Mouse (Mus musculus): ENCODE results near the gene Etv1. TPM values are rescaled to one million over a fixed set of nuclear protein-coding genes. Genes with fewer than 3 reads are reported as not detected.
"Not testable (repeated sequence)": the region's sequence is repeated elsewhere in the genome, so short reads cannot be mapped to it uniquely, and the experiment has no call there.

Gene Etv1
- polyA plus RNA-seq, 2 experiments from 2014 or later = 0.19 to 0.33 TPM

GRCm38 (mm10) chr12:38818320-38818719 lies 39.1 kb downstream of the Etv1 start:
- ATAC-seq = no peak

- ATAC-seq = no peak
Observed at GRCm38 (mm10) chr12:38820642-38821041, 41.5 kb downstream of the Etv1 start.

GRCm38 (mm10) chr12:38824405-38824804 lies 45.2 kb downstream of the Etv1 start:
- ATAC-seq = no peak

DNA sequence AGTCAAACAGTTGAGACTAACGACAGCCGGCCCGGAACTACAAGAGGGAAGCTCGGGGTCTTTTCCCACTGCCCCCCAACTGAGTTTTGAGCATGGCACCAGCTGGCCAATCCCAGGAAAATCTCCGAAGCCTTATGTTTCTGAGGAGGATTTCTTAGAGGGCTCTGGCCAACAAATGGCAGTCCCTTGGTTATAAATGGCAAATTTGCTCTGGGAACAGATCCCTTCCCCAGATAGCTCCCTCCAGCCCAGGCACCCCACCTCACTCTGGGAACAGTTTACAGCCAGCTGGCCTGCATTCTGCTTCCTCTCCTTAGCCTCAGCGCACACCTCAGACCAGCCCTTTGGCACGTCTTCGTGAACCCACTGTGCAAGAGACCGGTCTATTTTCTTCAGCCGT lies 53.8 kb downstream of the Etv1 start:
- no peak for ATAC-seq

GRCm38 (mm10) chr12:38834581-38834980 lies 55.4 kb downstream of the Etv1 start:
- ATAC-seq = no peak

DNA sequence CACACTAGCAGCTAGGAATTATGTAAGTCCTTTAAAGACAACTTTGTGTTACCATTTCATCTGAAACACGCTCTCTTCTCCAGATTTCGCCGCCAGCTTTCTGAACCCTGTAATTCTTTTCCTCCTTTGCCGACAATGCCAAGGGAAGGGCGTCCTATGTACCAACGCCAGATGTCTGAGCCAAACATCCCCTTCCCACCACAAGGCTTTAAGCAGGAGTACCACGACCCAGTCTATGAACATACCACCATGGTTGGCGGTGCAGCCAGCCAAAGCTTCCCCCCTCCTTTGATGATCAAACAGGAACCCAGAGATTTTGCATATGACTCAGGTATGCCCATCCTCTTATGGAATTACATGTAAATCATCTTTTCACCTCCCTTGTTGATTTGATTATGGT lies 55.8 kb downstream of the Etv1 start:
- ATAC-seq = not testable (repeated sequence)

DNA sequence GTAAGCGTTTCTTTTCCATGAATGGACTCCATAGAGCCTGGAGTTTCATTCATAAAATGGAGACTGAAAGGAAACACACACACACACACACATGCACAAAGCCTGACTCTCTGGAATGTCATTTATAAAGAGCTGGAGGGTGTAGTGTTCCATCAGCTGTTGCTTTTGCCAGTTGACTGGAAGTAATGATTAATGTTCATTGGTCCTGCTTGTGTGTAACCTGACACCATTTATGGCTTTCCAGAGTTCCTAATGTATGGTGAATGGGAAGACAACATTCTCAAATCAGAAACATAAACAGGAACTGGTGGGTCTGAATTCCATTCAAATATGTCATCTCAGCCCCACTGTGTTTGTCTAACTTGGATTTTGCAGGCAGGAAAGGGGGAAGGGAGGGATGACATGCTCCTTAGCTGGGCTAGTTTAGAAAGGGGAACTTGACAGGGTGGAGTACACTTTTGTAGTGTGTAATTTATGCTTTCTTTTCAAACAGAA lies 64.7 kb downstream of the Etv1 start:
- ATAC-seq = no peak

DNA sequence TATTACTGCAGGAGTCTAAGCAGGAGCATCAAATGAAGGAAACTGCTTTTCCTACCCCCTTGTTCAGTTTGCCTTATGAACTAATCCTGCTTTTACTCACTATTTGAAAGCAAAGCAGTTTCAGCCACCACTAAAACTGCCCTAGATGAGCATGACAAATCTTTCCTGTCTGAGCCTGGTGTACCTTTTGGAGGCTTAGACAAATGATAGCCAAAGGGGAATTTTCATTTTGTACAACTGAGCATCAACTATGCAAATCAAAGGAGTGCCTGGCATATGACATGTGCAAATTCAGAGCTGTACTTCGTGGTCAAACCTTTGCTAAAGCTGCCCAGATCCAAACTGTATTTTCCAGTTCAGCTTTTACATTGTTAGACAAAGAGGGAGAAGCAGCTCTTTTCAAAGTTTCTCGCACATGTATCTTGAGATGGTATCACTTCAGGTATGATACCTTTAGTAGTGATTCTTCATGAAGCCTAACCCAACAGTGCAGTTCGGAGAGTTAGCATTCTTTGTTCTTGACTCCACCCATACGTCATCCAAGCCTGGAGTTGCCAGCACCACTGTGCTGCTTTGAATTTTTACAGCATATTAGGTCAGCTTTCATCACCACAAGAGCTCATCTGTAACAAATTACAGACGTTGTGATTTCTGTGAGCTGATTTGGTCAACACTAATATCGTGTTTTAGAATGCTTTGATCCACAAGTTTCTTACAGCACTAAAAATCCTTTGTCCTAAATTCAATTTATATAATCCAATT lies 68.5 kb downstream of the Etv1 start:
- ATAC-seq = no peak

DNA sequence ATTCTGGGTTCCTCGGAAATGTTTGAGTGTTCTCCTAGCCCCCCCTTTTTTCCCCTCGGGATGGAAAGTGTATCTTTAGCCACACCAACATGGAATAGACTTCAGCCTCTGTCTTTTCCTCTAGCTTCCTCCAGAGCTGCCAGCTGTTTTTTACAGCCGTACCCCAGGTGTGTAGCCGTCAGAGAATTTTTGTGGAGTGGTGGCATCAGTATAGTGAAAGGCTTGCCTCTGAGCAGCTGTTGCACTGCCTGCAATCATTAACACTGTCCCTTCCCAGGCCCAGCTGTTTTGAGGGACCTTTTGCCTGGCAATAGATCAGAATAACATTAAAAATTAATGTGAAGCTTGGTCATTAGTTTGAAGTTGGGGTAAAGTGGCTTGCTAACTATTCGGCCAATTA lies 70.8 kb downstream of the Etv1 start:
- no peak for ATAC-seq

DNA sequence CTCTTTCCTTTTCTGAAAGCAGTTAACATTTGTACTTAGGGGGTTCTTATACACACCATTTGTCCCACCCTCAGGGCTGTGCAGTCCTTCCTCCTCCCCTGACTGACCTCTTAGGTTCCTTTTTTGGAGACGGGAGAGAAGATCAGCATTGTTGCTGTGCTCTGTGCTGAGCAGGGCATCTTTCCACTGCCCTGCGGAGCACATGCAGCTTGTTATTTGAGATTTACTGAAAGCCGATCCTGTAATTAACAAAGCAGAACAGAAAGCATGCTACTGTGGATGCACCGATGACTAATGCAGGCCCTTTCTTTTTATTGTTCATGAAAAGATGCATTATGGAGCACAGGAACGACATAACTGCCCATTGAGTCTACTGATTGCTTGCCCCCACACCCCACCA lies 75.1 kb downstream of the Etv1 start:
- ATAC-seq = no peak

DNA sequence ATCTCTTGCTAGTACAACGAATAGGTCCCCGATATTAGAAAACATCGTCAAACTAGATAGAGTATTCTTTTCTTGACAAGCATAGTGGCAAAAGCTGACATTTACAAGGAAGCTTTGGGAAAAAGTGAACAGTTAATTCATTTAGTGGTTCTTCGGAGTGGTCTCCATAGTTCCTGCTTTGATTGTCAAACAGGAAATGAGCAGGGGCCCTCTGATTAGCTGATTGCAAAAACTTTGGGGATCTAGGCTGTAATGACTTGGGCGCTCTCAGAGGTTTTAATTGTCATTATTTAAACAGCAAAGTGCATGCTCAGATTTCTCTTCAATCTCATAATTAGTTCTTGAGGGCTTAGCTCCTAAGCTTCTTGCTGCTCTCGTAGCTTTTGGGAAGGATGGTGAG lies 75.6 kb downstream of the Etv1 start:
- no peak for ATAC-seq

DNA sequence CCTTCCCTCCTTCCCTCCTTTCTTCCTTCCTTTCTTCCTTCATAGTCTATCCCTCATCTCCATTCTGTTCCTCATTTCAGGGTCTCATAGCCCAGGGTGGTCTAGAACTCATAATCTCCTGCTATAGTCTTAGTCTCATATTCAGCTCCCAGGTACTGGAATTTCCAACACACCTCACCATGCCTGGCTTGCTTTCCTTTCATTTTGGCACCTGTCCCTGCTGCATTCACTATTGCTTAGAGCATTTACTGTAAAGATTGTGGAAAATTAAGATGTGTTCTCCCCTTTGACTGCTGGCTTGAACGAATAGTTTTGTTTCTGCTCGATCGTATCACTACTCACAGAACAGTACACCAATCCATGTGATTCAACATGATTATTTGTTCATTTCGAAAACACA lies 80.5 kb downstream of the Etv1 start:
- no peak for ATAC-seq

DNA sequence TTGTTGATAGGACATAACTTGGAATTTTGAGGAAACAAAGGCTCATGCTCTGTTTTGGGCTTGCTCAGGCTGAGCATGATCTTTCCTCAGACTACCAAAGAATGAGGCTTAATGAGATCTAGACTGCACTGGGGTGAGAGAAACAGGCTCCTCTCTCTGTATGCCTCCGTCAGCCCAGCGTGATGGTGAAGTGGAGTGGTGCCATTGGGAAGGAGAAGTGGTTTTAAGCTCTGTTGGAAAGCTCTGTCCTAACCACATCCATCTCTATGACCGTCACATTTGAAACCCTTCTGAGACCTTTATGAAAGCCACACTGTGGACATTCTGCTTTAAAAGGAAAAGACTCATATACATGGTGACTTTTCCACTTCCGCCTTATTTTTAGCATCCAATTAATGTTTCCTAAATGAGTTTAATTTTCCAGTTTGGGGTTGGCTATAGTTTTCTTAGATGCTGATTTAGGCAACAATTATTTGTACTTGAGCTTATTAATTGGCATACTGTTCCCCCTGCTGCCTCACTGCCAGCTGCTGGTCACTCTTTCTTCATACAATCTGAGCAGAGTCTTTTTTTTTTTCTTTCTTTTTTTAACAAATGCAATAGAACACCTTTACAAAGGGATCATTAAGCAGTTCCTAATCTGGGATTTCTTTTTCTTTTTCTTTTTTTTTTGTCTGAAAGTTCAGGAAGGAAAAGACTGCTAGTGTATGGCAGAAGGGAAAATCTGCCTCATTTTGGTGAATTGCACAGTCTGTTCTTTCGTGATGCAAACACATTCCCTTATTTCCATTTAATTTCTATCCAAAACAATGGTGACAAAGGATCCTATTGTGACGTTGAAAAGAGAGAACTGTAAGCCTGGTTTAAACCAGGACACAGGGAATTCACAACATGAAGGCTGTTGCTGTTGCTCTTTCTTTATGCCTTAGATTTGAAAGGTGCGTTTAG lies 81.3 kb downstream of the Etv1 start:
- ATAC-seq = no peak

DNA sequence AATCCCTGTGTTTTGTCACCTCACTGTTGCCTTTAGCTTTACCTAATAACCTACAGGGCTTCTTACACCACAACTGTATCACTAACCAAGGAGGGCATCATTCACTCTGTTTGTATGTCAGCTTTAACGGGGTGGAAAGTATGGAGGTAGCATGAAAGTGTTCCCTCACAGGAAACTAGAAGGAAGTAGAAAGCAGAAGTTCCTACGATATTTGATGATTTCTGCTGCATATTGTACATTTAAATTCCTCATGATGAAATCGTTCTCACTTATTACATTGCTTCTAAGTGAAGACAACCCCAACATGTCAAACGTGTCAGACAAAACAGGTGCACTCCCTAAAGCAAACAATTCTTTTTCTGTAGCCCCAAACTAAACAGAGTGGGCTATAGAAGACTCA lies 84.2 kb downstream of the Etv1 start:
- no peak for ATAC-seq

DNA sequence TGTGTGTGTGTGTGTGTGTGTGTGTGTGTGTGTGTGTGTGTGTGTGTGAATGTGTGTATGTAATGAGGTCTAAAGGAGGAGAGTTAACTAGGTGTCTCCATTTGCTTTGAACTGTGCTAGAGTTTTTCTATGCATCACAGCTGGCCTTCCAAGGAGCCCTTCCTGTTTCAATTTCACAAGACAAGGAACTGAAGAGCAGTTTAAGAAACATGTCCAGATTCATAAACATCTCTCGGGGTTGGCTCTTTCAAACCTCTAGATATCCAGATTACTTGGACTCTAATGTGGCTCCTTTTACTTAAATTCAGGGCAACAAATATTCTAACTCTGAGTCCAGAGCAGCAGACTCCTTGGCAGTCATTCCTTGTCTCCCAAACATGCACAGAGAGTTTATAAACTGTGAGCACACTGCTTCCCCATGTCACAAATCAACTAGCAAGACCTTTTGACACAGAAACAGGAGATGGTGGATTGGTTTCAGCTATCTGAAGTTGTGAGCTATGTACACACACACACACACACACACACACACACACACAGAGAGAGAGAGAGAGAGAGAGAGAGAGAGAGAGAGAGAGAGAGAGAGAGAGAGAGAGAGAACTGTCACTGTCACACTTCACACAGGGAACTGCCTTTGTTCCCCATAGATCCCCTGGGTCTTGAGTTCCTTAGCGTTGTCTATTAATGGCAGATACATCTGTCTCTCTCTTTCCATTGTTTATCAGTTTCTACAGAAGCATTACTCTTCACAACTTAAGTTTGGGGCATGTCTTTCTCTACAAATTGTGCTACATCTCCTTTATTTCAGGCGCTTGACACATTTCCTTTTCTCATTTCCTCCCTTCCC lies 85.0 kb downstream of the Etv1 start:
- ATAC-seq = no peak

GRCm38 (mm10) chr12:38874470-38874995 lies 95.4 kb downstream of the Etv1 start:
- ATAC-seq = no peak

GRCm38 (mm10) chr12:38904516-38904915 lies 125.3 kb downstream of the Etv1 start:
- ATAC-seq = no peak

DNA sequence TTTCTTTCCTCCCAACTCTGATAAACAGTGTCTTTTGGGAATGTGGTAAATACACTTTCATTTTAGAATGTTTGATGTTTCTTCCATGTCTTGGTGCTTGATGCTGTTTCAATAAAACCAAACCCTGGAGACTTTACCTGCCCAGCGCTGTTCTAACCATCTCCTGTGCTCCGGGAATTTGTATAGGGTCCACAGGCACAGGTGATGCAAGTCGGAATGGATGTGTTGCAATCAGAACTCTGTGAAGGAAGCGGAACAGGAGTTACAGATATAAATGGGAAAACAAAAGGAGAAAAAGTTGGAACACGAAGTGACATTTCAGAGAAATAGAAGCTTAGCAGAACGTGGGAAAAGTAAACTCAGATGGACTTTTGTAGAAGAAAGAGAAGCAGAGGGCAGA lies 127.1 kb downstream of the Etv1 start:
- ATAC-seq = no peak

DNA sequence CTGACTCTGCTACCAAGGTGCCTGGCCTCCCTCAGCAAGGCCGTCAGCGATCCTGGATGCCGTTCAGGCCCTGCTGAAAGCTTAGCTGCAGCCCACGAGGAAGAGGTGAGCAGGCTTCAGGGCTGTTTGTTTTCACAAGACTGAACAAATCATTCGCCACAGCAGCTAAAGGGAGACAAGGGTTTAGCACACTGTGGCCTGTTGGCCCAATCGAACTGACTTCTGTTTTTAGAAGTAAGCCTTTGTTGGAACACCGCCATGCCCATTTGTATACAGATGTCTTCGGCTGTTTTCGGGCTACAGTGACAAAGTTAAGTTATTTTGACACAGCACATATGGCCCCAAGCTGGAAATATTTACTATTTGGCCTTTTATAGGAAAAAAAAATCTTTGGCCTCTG lies 127.6 kb downstream of the Etv1 start:
- ATAC-seq = no peak

DNA sequence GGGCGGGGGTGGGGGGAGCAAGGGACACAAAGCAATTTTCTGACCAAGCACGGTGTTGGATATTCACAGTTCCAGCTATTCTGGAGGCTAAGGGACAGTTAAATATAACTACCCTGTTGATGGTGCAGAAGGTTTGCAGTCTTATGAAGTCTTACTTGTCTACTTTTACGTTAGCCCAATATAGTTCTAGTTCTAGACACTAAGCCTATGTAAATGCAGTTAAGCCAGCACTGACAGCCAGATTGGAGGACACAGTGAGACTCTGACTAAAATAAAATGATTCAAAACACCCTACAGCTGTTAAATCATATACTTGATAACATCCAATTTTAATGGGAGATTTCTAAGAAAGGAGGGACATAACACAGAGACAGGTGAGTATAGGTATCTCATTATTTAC lies 129.8 kb downstream of the Etv1 start:
- no peak for ATAC-seq
